Mouse (Mus musculus) spleen, adult 2 months (tissue): ENCODE measurements around the gene Nusap1.

Experiments used
- CTCF ChIP-seq: fragments of 200-500 bp; IDR thresholded peaks from 2 replicates; pipeline ENCODE4 v1.5.1; 2011; ENCODE audit warnings: mild to moderate bottlenecking, inconsistent platforms; ENCODE audit not compliant: insufficient read depth, insufficient read length, insufficient replicate concordance; ENCODE audit errors: extremely low read depth
- POLR2A ChIP-seq: fragments of 200-500 bp; IDR thresholded peaks from 2 replicates; pipeline ENCODE4 v1.6.1; 2011; ENCODE audit warnings: low read depth, low read length, inconsistent platforms

DNA sequence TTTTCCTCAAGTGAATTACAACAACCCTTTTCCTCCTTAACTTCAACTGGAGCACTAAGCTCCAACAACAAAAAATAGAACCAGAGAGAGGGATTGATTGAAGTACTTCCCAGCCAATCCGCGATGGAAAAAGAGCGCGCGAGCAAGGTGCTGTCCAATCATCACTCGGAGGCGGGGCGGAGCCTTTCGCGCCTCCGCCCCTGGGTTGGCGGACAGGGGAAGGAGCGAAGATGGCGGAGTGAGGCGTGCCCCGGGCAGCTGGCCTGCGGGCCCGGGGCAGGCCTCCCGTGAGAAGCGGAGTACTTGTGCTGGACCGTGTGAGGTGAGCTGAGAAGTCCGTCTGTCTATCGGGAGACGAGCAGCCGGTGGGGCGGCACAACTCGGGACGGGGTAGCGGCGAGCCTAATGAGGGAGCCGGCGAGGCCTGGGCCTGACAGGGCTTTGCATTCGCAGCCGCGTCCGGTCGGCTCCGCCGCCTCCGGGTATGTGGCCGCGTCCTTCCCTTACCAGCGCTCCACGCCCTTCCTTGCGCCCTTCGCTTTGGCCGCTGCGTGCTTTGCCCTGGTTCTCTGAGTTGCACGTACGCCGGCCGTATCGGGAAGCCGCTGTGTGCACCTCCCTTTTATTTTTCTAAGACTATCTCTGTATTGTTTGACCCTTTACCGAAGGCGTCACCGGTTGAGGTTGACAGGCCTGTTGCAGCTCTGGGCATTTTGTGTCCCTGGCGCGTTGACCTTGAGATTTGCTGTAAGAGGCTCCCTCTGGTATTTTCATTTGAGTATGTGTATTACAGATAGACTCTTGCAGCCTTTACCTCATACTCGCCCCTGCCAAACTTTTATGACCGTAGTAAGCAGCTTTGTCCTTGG, 23.8 kb upstream of the Nusap1 start:
- TF ChIP-seq CTCF (no peak), POLR2A (peak; percentile 80)
